Comparison of ENCODE assay signal across 8 mouse cellular contexts in the genomic region with DNA sequence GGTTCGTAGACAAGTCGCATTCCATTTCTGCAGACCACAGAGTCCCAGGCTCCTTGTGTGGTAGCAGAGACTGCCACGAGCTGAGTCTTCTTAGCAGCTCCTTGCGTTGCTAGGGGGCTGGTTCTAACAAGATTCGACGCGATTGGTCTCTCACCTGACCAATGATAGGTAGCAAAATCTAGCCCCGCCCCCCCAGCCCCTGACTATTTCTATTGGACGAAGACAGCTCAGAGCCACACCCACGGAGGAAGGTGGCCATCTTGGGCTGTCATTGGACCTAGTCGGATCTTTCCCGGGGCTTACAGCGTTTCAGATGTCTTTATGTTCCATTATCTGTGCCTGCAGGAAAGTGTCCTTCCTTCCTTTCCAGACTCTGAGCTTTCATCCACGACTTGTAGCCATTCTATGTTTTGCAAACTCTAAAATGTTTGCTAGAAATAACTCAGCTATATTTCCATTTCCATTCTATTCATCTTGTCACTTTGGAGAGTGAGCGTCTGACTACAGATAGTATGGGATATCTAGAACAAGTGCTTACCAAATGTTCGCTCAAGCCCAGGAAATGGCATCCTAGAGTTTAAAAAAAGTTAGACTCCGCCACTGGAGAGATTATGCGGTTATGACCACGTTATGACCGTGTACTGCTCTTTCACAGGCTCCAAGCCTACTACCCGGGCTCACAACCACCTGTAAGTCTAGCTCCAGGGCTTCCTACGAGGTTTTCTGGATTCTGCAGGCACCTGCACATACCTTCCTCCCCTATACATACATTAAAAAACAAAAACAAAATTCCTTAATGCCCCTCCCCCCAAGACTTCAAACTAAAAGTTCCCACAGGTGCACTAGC. TPM values are rescaled to one million over a fixed set of nuclear protein-coding genes. Genes with fewer than 3 reads are reported as not detected.
DNase-seq lines count a peak whose midpoint lies in the region; ATAC-seq lines count a peak whose summit lies in the region.

No protein-coding gene starts in this region.

- H3K4me2 ChIP-seq in forebrain, embryonic 13.5 days, result peak overlapping the region; percentile 67

- peak; percentile 97 for ATAC-seq in forebrain, embryonic 13.5 days

- H3K27ac ChIP-seq in forebrain, embryonic 13.5 days, result peak overlapping the region; percentile 61

- peaks cover 7% of the 10 kb centered on the region for H3K4me1 ChIP-seq in forebrain, embryonic 13.5 days
- peaks cover 51% of the 10 kb centered on the region for H3K4me1 ChIP-seq in megakaryocyte, embryonic 14.5 days

- peak overlapping the region; percentile 40 for H3K4me3 ChIP-seq in forebrain, embryonic 13.5 days
- H3K4me3 ChIP-seq in megakaryocyte, embryonic 14.5 days (replicated peaks), result peak overlapping the region; percentile 89

- DNase-seq in MN1 (ENCODE audit: low spot score), result peak; percentile 83
- peak; percentile 49 for DNase-seq in cerebellum, adult 11-12 months
- peak; percentile 70 for DNase-seq in induced T-regulatory cell, adult 2 months (ENCODE audit: low read depth)
- DNase-seq in left cerebral cortex, adult 9 months (ENCODE audit: low spot score in 2 of 2), result peak; percentile 58 to 59
- peak; percentile 85 to 92 for DNase-seq in right cerebral cortex, postnatal 10 days (ENCODE audit: low spot score in 2 of 2)
- no peak for DNase-seq in gastrocnemius, postnatal 36 days

- H3K9ac ChIP-seq in forebrain, embryonic 13.5 days, result peak overlapping the region; percentile 52; the same call in 1 of the 2 replicates

- no peaks in the 10 kb centered on the region for H3K9me3 ChIP-seq in forebrain, embryonic 13.5 days (replicated peaks)
- no peaks in the 10 kb centered on the region for H3K9me3 ChIP-seq in megakaryocyte, embryonic 14.5 days

- intact Hi-C loops in gastrocnemius, postnatal 36 days (cut with DNase I), result no loop called here

- no peaks in the 10 kb centered on the region for H3K27me3 ChIP-seq in forebrain, embryonic 13.5 days
- no peaks in the 10 kb centered on the region for H3K27me3 ChIP-seq in megakaryocyte, embryonic 14.5 days (replicated peaks)

- 23% methylated on average over 22 of the region's 22 CpGs for WGBS in forebrain, embryonic 13.5 days

- H3K36me3 ChIP-seq in forebrain, embryonic 13.5 days (ENCODE audit: poor library complexity, severe bottlenecking), result peaks cover 17% of the 10 kb centered on the region
- H3K36me3 ChIP-seq in megakaryocyte, embryonic 14.5 days (replicated peaks; ENCODE audit: low read length), result peaks cover 25% of the 10 kb centered on the region

RNA-seq across cellular contexts. Expression of a gene that starts 8.8 kb away (rescaled TPM):
- polyA plus RNA-seq in forebrain, embryonic 13.5 days (2015; fragmentation: Nextera tagmentation; extraction: Ambion mirVana), result 26.1 and 28.0 TPM in 2 replicates
- 1.2 and 2.3 TPM in 2 replicates for polyA plus RNA-seq in megakaryocyte, embryonic 14.5 days (2012; ENCODE audit: insufficient read depth, low replicate concordance)
- 10 to 100 TPM; 19.5 to 21.6 TPM for total RNA-seq in gastrocnemius, postnatal 36 days (2021)

RNA-seq across cellular contexts. Expression of a gene that starts 45.4 kb away (rescaled TPM):
- polyA plus RNA-seq in forebrain, embryonic 13.5 days (2015; fragmentation: Nextera tagmentation; extraction: Ambion mirVana), result 721 and 763 TPM in 2 replicates
- polyA plus RNA-seq in megakaryocyte, embryonic 14.5 days (2012; ENCODE audit: insufficient read depth, low replicate concordance), result 12.9 and 121 TPM in 2 replicates
- total RNA-seq in gastrocnemius, postnatal 36 days (2021), result 10 to 100 TPM; 73.4 to 85.8 TPM

Comparison
In these comparisons a context has a peak if more than half of its experiments do, and no peak if none do; other contexts are left out.
1. DNase-seq: peak in MN1 (single experiment), cerebellum, adult 11-12 months (single experiment), induced T-regulatory cell, adult 2 months (single experiment), left cerebral cortex, adult 9 months (2 of 2) and right cerebral cortex, postnatal 10 days (2 of 2); none in gastrocnemius, postnatal 36 days (0 of 2).